Mouse (Mus musculus) myocyte (in vitro differentiated cells): ENCODE data around the gene Slc27a2. TPM values are rescaled to one million over a fixed set of nuclear protein-coding genes. Genes with fewer than 3 reads are reported as not detected.

Experiments
- H3K27me3 ChIP-seq: one replicate; pipeline ENCODE4 v1.6.1; 2011; ENCODE audit not compliant: control insufficient read depth, insufficient read depth, insufficient read length
- H3K36me3 ChIP-seq: one replicate; pipeline ENCODE4 v1.6.1; 2011; ENCODE audit not compliant: control insufficient read depth, insufficient read depth
- H3K4me2 ChIP-seq: one replicate; pipeline ENCODE4 v1.6.1; 2011; ENCODE audit warnings: low read depth, control low read depth
- H3K4me3 ChIP-seq: one replicate; pipeline ENCODE4 v1.5.1; 2011; ENCODE audit warnings: mild to moderate bottlenecking, control low read depth, moderate library complexity
- H3K79me2 ChIP-seq: one replicate; pipeline ENCODE4 v1.6.1; 2011; ENCODE audit not compliant: control insufficient read depth, insufficient read depth
- H3ac ChIP-seq: one replicate; pipeline ENCODE4 v1.6.1; 2011; ENCODE audit not compliant: control insufficient read depth, insufficient read length
- CEBPB ChIP-seq: IDR thresholded peaks from 2 replicates; pipeline ENCODE4 v1.6.1; 2011; ENCODE audit warnings: mild to moderate bottlenecking, moderate library complexity; ENCODE audit not compliant: poor library complexity, insufficient read depth, severe bottlenecking
- E2F4 ChIP-seq: IDR thresholded peaks from one replicate; pipeline ENCODE4 v1.6.1; 2011; ENCODE audit warnings: mild to moderate bottlenecking, control low read depth, moderate library complexity; ENCODE audit not compliant: insufficient read depth
- MAX ChIP-seq: IDR thresholded peaks from one replicate; pipeline ENCODE4 v1.6.1; 2011; ENCODE audit warnings: low read depth, mild to moderate bottlenecking, control low read depth
- MYOD1 ChIP-seq, 3 experiments: IDR thresholded peaks; one replicate each; pipeline ENCODE4 v1.6.1; 2011; ENCODE audit warnings: control low read depth in 2 of 3, low read depth in 2 of 3, mild to moderate bottlenecking in 2 of 3, moderate library complexity in 1 of 3; ENCODE audit not compliant: insufficient read length in 2 of 3, control insufficient read depth in 1 of 3
- MYOG ChIP-seq, 3 experiments: IDR thresholded peaks; one replicate each; pipeline ENCODE4 v1.6.1; 2011; ENCODE audit warnings: control low read depth in 2 of 3, low read depth in 2 of 3, mild to moderate bottlenecking in 2 of 3; ENCODE audit not compliant: insufficient read length in 2 of 3, control insufficient read depth in 1 of 3, insufficient read depth in 1 of 3
- POLR2A ChIP-seq: IDR thresholded peaks from one replicate; pipeline ENCODE4 v1.6.1; 2011; ENCODE audit warnings: low read depth, mild to moderate bottlenecking, control low read depth, moderate library complexity; ENCODE audit not compliant: insufficient read length
- POLR2AphosphoS2 ChIP-seq: IDR thresholded peaks from one replicate; pipeline ENCODE4 v1.6.1; 2011; ENCODE audit warnings: low read depth, control low read depth; ENCODE audit not compliant: insufficient read length
- REST ChIP-seq: IDR thresholded peaks from one replicate; pipeline ENCODE4 v1.6.1; 2011; ENCODE audit warnings: mild to moderate bottlenecking, control low read depth, moderate library complexity; ENCODE audit not compliant: insufficient read depth, insufficient read length
- SRF ChIP-seq: IDR thresholded peaks from one replicate; pipeline ENCODE4 v1.6.1; 2011; ENCODE audit warnings: low read depth; ENCODE audit not compliant: control insufficient read depth, insufficient read length
- TCF12 ChIP-seq: IDR thresholded peaks from one replicate; pipeline ENCODE4 v1.6.1; 2011; ENCODE audit warnings: mild to moderate bottlenecking, control low read depth; ENCODE audit not compliant: poor library complexity, insufficient read depth, severe bottlenecking
- TCF3 ChIP-seq: IDR thresholded peaks from one replicate; pipeline ENCODE4 v1.6.1; 2011; ENCODE audit warnings: low read depth, control low read depth; ENCODE audit not compliant: insufficient read length
- USF1 ChIP-seq: IDR thresholded peaks from one replicate; pipeline ENCODE4 v1.6.1; 2011; ENCODE audit warnings: low read depth, mild to moderate bottlenecking, control low read depth, moderate library complexity
- polyA plus RNA-seq: library from polyadenylated mRNA; unstranded; fragments of >200 nt; fragmentation: generic; extraction: Trizol; gene quantifications from one replicate; pipeline ENCODE4 v1.2.1, GENCODE M21; 2012; ENCODE audit warnings: missing spikeins

Gene Slc27a2
- polyA plus RNA-seq, 1 experiment, result not detected

DNA sequence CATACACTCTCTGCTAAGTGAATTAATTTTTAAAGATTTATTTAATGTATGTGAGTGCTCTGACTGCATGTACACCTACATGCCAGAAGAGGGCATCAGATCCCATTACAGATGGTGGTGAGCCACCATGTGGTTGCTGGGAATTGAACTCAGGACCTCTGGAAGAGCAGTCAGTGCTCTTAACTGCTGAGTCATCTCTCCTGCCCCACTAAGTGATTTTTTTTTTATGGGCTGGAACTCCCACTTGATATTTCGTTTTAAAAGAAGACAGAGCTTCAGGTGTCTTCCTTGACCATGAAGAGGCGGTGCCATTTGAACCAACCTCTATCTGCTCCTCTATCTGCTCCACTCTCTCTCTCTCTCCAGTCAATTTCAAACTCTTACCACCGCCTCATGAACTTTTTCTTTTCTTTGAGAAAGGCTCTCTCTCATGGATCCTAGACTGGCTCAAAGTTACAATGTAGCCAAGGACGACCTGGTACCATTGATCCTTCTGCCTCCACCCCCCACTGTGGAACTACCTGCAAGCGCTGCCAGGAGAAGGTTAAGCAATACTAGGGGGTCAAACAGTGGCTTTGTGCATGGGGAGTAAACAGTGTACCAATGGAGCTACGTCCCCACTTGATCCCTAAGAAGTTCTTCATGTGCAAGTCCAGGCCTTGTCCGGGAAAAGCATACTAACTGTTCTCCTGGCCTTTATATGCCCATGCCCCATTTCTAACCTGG, 44.3 kb downstream of the Slc27a2 start:
- no peak overlapping the region for H3ac ChIP-seq
- H3K36me3 ChIP-seq, result no peaks in the 10 kb centered on the region
- no peak overlapping the region for H3K4me3 ChIP-seq
- no peaks in the 10 kb centered on the region for H3K79me2 ChIP-seq
- no peak for TF ChIP-seq POLR2AphosphoS2
- TF ChIP-seq MYOG (IDR thresholded peaks at IDR 0.05; ENCODE audit: control insufficient read depth in 1 of 3, insufficient read depth in 1 of 3, insufficient read length in 2 of 3, low read depth in 2 of 3), result no peak
- TF ChIP-seq CEBPB, result no peak
- TF ChIP-seq E2F4, result no peak
- TF ChIP-seq TCF12, result no peak
- TF ChIP-seq MYOD1 (IDR thresholded peaks at IDR 0.05; ENCODE audit: control insufficient read depth in 1 of 3, insufficient read length in 2 of 3, low read depth in 2 of 3), result no peak
- TF ChIP-seq TCF3, result no peak
- no peak for TF ChIP-seq REST
- TF ChIP-seq POLR2A, result no peak
- TF ChIP-seq USF1, result no peak
- no peak for TF ChIP-seq MAX
- TF ChIP-seq SRF, result no peak
- H3K27me3 ChIP-seq, result no peaks in the 10 kb centered on the region
- no peak overlapping the region for H3K4me2 ChIP-seq

DNA sequence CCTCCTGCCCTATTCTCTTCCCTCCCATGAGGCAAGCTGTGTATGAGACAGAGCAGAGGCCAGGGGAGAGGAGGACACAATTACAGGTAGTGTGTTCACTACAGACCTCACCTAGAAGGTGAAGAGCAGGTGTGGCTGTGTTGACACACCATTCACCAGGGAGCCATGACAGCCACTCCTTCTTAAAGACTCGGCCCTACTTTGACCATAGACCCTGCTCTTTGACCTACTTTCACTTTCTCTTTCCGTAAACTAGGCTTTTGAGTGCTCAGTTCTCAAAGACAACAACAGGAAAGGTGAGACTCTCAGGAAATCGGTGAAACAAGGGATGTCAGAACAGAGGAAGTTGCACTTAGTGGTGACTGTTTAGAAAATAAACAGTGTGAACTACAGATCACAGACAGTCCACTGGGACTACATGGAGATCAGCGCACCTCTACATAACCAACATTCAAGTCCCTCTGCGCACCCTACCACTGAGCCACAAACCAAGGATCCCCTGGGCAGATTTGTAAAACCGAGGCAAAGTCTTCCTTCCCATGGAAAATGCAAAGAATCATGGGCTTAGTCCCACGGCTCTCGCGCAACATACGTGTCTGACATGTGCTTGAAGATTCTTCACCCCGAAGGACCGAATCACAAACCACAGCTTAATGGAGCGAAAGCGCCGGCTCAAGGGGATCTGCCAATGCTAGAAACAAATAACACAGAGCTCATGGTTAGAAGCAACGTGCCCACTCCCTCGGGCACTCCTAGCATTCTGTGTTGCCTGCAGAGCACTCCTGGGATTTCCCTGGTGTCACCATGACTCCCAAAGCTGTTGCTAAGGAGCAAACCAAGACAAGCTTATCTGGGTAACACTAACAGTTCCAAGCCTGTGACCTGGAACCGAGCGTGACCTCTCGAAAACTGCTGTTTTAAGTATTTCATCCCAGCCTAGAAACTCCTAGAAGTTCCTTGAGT, 45.4 kb downstream of the Slc27a2 start:
- no peak overlapping the region for H3ac ChIP-seq
- H3K79me2 ChIP-seq, result no peaks in the 10 kb centered on the region
- no peak overlapping the region for H3K4me2 ChIP-seq
- TF ChIP-seq REST (no peak), POLR2AphosphoS2 (no peak), TCF12 (no peak), MYOD1 (IDR thresholded peaks at IDR 0.05; ENCODE audit: control insufficient read depth in 1 of 3, insufficient read length in 2 of 3, low read depth in 2 of 3) (no peak), E2F4 (no peak), POLR2A (no peak), CEBPB (no peak), USF1 (no peak), SRF (no peak), TCF3 (no peak), MYOG (IDR thresholded peaks at IDR 0.05; ENCODE audit: control insufficient read depth in 1 of 3, insufficient read depth in 1 of 3, insufficient read length in 2 of 3, low read depth in 2 of 3) (no peak), MAX (no peak)
- H3K4me3 ChIP-seq, result no peak overlapping the region
- no peaks in the 10 kb centered on the region for H3K27me3 ChIP-seq
- no peaks in the 10 kb centered on the region for H3K36me3 ChIP-seq

- Histone ChIP-seq H3K27me3 (no peaks in the 10 kb centered on the region), H3K36me3 (no peaks in the 10 kb centered on the region), H3K4me2 (no peak overlapping the region), H3K4me3 (no peak overlapping the region), H3ac (no peak overlapping the region), H3K79me2 (no peaks in the 10 kb centered on the region)
- TF ChIP-seq USF1 (no peak), MYOD1 (IDR thresholded peaks at IDR 0.05; ENCODE audit: control insufficient read depth in 1 of 3, insufficient read length in 2 of 3, low read depth in 2 of 3) (no peak), CEBPB (no peak), SRF (no peak), REST (no peak), E2F4 (no peak), TCF12 (no peak)
Measured at GRCm38 (mm10) chr2:126598359-126598758, 46.2 kb downstream of the Slc27a2 start.

GRCm38 (mm10) chr2:126599005-126599404, 46.8 kb downstream of the Slc27a2 start:
- TF ChIP-seq SRF (no peak), MYOG (IDR thresholded peaks at IDR 0.05; ENCODE audit: control insufficient read depth in 1 of 3, insufficient read depth in 1 of 3, insufficient read length in 2 of 3, low read depth in 2 of 3) (no peak), USF1 (no peak), REST (no peak), POLR2A (no peak), POLR2AphosphoS2 (no peak), TCF12 (no peak), MAX (no peak), TCF3 (no peak), CEBPB (no peak), E2F4 (no peak)
- no peaks in the 10 kb centered on the region for H3K27me3 ChIP-seq
- H3K79me2 ChIP-seq, result no peaks in the 10 kb centered on the region
- H3K4me2 ChIP-seq, result no peak overlapping the region
- H3K36me3 ChIP-seq, result no peaks in the 10 kb centered on the region
- no peak overlapping the region for H3ac ChIP-seq
- no peak overlapping the region for H3K4me3 ChIP-seq
